Mouse (Mus musculus): ENCODE measurements at regions not wholly inside any gene's neighbourhood (a gene's known extent, or its start where the extent isn't known, plus 50 kb on each side); places are given as distances from the start of the nearest gene placed in this dataset.

GRCm38 (mm10) chr4:152975012-152975675 is 497.5 kb upstream of the Kcnab2 start:
- no peak for ATAC-seq (ENCODE audit: insufficient read depth)
- no peak for TF ChIP-seq CTCF (IDR thresholded peaks at IDR 0.05; ENCODE audit: low read depth)
- no peak overlapping the region for H3K9ac ChIP-seq
- no peaks in the 10 kb centered on the region for H3K4me1 ChIP-seq (ENCODE audit: insufficient read depth)
- H3K4me3 ChIP-seq (ENCODE audit: low read depth, low read length), result no peak overlapping the region
- H3K36me3 ChIP-seq (ENCODE audit: insufficient read depth), result no peaks in the 10 kb centered on the region
- DNase-seq, result no peak
- 78% methylated on average over 8 of the region's 8 CpGs for WGBS
- H3K27ac ChIP-seq (ENCODE audit: low read depth), result no peak overlapping the region
- H3K27me3 ChIP-seq (ENCODE audit: insufficient read depth, low read length), result no peaks in the 10 kb centered on the region
- no peaks in the 10 kb centered on the region for H3K9me3 ChIP-seq (ENCODE audit: low read depth, low read length)
- H3K4me2 ChIP-seq, result no peak overlapping the region

GRCm38 (mm10) chr4:152963001-152963400 is 485.3 kb upstream of the Kcnab2 start:
- no peaks in the 10 kb centered on the region for H3K36me3 ChIP-seq (ENCODE audit: insufficient read depth)
- no peak overlapping the region for H3K4me2 ChIP-seq
- H3K9ac ChIP-seq, result no peak overlapping the region
- H3K4me1 ChIP-seq (ENCODE audit: insufficient read depth), result no peaks in the 10 kb centered on the region
- ATAC-seq (ENCODE audit: insufficient read depth) (no peak), DNase-seq (no peak)
- H3K4me3 ChIP-seq (ENCODE audit: low read depth, low read length), result no peak overlapping the region
- H3K27me3 ChIP-seq (ENCODE audit: insufficient read depth, low read length), result no peaks in the 10 kb centered on the region
- no peak for TF ChIP-seq CTCF (IDR thresholded peaks at IDR 0.05; ENCODE audit: low read depth)
- 65% methylated on average over 6 of the region's 6 CpGs for WGBS
- H3K27ac ChIP-seq (ENCODE audit: low read depth), result no peak overlapping the region
- no peaks in the 10 kb centered on the region for H3K9me3 ChIP-seq (ENCODE audit: low read depth, low read length)

DNA sequence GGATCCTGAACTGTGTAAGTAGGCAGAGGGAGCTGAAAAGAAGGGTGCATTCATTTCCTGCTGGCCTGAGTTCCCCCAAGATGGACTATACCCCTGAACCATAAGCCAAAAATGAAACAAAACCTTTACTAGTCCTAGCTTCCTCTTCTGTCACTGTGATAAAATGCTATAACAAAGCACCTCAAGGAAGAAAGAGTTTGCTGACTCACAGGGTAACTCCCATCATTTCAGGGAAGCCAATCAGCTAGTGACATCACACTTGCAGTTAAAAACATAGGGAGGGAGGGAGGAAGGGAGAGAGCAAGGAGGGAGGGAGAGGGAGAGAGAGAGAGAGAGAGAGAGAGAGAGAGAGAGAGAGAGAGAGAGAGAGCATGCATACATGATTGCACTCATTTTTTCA is 484.5 kb upstream of the Kcnab2 start:
- no peak overlapping the region for H3K4me3 ChIP-seq (ENCODE audit: low read depth, low read length)
- H3K9ac ChIP-seq, result no peak overlapping the region
- H3K36me3 ChIP-seq (ENCODE audit: insufficient read depth), result no peaks in the 10 kb centered on the region
- ATAC-seq (ENCODE audit: insufficient read depth), result no peak
- no peak overlapping the region for H3K4me2 ChIP-seq
- H3K27me3 ChIP-seq (ENCODE audit: insufficient read depth, low read length), result no peaks in the 10 kb centered on the region
- no peak for DNase-seq
- H3K9me3 ChIP-seq (ENCODE audit: low read depth, low read length), result no peaks in the 10 kb centered on the region
- TF ChIP-seq CTCF (IDR thresholded peaks at IDR 0.05; ENCODE audit: low read depth), result no peak
- H3K27ac ChIP-seq (ENCODE audit: low read depth), result no peak overlapping the region
- H3K4me1 ChIP-seq (ENCODE audit: insufficient read depth), result no peaks in the 10 kb centered on the region

GRCm38 (mm10) chr4:152961677-152962076 is 484.0 kb upstream of the Kcnab2 start:
- H3K36me3 ChIP-seq (ENCODE audit: insufficient read depth), result no peaks in the 10 kb centered on the region
- no peak for ATAC-seq (ENCODE audit: insufficient read depth)
- 86% methylated on average over 4 of the region's 4 CpGs for whole genome bisulfite sequencing

DNA sequence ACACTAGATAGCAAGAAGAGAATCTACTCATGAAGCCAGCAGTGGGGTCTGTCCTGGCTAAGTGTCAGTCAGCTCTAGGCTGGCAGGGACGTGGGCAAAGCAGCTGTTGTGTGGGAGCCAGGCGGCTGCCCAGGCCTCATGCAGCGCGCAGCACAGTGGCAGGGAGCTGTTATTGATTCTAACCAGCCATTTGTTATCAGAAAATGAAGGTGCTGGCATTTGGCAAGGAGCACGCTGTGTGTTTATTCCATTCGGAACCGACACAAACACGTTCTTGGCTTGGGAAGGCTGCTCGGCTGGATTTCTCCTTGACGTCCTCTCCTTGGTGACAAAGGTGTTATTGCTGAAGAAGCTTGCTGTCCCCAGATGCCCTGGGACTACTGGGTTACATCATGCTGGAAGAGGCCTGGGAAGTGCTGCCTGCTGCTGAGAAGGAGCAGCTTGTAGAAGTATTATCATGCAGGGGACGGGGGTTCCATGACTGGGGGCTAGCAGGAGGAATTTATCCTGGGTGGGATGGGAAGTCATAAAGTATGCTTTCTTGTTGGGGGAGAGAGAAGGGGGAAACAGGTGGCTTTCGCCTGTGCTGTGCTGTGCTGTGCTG is 482.1 kb upstream of the Kcnab2 start:
- H3K4me1 ChIP-seq (ENCODE audit: insufficient read depth), result no peaks in the 10 kb centered on the region
- no peak overlapping the region for H3K9ac ChIP-seq
- ATAC-seq (ENCODE audit: insufficient read depth) (no peak), DNase-seq (no peak)
- no peaks in the 10 kb centered on the region for H3K27me3 ChIP-seq (ENCODE audit: insufficient read depth, low read length)
- WGBS, result 36% methylated on average over 12 of the region's 12 CpGs
- H3K36me3 ChIP-seq (ENCODE audit: insufficient read depth), result no peaks in the 10 kb centered on the region
- no peaks in the 10 kb centered on the region for H3K9me3 ChIP-seq (ENCODE audit: low read depth, low read length)
- H3K4me3 ChIP-seq (ENCODE audit: low read depth, low read length), result no peak overlapping the region
- H3K27ac ChIP-seq (ENCODE audit: low read depth), result no peak overlapping the region
- TF ChIP-seq CTCF (IDR thresholded peaks at IDR 0.05; ENCODE audit: low read depth), result no peak
- no peak overlapping the region for H3K4me2 ChIP-seq

More at GRCm38 (mm10) chr4:152961677-152962076, 484.0 kb upstream of the Kcnab2 start:
- no peak overlapping the region for H3K9ac ChIP-seq
- H3K9me3 ChIP-seq (ENCODE audit: low read depth, low read length), result no peaks in the 10 kb centered on the region
- H3K4me2 ChIP-seq, result no peak overlapping the region
- no peak overlapping the region for H3K4me3 ChIP-seq (ENCODE audit: low read depth, low read length)
- TF ChIP-seq CTCF (IDR thresholded peaks at IDR 0.05; ENCODE audit: low read depth), result no peak
- no peak for DNase-seq
- H3K4me1 ChIP-seq (ENCODE audit: insufficient read depth), result no peaks in the 10 kb centered on the region
- H3K27me3 ChIP-seq (ENCODE audit: insufficient read depth, low read length), result no peaks in the 10 kb centered on the region
- no peak overlapping the region for H3K27ac ChIP-seq (ENCODE audit: low read depth)

DNA sequence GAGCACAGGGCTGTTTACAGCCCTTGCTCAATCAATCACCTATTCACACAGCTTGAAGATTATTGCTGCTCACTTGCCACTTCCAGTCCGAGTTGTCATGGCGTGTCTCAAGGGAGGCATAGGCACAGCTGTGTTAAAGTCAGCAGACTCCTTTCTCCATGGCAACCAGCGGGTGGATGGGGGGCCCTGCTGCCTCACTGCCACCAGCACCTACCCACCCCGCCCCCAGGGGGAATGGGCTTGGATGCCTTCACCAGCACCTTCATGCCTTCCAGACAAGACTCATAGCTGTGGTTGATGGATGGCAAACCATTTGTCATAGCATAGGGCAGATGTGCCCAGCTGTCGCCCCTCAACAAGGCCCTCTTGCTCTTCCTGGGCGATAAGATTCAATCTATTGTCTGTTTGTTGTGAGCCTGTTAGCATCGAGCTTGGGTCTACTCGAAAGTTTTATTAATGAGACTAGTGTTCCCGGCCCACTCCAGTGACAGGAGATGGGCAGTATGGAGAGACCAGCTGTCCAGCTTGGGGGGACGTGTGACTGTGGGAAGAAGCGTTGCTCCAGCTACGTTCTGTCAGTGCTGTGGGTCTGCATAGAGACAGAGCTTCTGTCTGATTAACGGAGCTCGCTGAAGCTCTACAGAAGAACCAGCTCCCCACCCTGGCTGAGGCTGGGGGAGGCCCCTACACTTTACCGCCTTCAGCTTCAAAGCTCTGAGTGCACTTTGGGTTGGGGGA is 475.7 kb upstream of the Kcnab2 start:
- no peak overlapping the region for H3K27ac ChIP-seq (ENCODE audit: low read depth)
- DNase-seq (peak; percentile 33), ATAC-seq (ENCODE audit: insufficient read depth) (peak; percentile 80; the same call in 1 of the 2 replicates)
- H3K27me3 ChIP-seq (ENCODE audit: insufficient read depth, low read length), result no peaks in the 10 kb centered on the region
- WGBS, result 27% methylated on average over 15 of the region's 15 CpGs
- H3K9ac ChIP-seq, result no peak overlapping the region
- no peak overlapping the region for H3K4me3 ChIP-seq (ENCODE audit: low read depth, low read length)
- no peaks in the 10 kb centered on the region for H3K9me3 ChIP-seq (ENCODE audit: low read depth, low read length)
- no peak for TF ChIP-seq CTCF (IDR thresholded peaks at IDR 0.05; ENCODE audit: low read depth)
- no peak overlapping the region for H3K4me2 ChIP-seq
- no peaks in the 10 kb centered on the region for H3K36me3 ChIP-seq (ENCODE audit: insufficient read depth)
- no peaks in the 10 kb centered on the region for H3K4me1 ChIP-seq (ENCODE audit: insufficient read depth)

DNA sequence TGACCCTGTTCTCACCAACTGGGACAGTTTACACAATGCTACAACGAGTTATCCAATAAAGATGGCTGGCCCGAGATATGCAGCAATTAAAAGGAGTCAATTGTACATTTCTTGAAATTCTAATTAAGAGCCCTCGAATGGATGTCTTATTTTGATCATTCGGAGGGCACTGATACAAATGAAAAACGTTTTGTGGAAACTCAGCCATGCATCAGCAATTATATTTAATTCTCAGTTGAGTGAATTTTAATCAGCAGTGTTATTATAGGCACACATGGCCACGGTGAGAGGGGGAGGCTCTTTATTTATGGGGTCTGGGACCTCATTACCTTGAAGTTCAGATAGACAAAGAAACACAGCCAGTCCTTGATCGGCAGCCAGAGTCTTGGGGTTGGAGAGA is 471.3 kb upstream of the Kcnab2 start:
- ATAC-seq (ENCODE audit: insufficient read depth) (no peak), DNase-seq (no peak)
- no peak overlapping the region for H3K9ac ChIP-seq
- H3K27me3 ChIP-seq (ENCODE audit: insufficient read depth, low read length), result no peaks in the 10 kb centered on the region
- no peak overlapping the region for H3K4me2 ChIP-seq
- H3K27ac ChIP-seq (ENCODE audit: low read depth), result no peak overlapping the region
- H3K4me1 ChIP-seq (ENCODE audit: insufficient read depth), result no peaks in the 10 kb centered on the region
- 66% methylated on average over 7 of the region's 7 CpGs for WGBS
- no peaks in the 10 kb centered on the region; the same call in 1 of the 2 replicates for H3K9me3 ChIP-seq (ENCODE audit: low read depth, low read length)
- no peaks in the 10 kb centered on the region for H3K36me3 ChIP-seq (ENCODE audit: insufficient read depth)
- H3K4me3 ChIP-seq (ENCODE audit: low read depth, low read length), result no peak overlapping the region
- TF ChIP-seq CTCF (IDR thresholded peaks at IDR 0.05; ENCODE audit: low read depth), result no peak
